Mouse (Mus musculus) liver, postnatal 0 days (tissue): Measurements from ENCODE around the gene Fyb.

Experiments used
- CTCF ChIP-seq: sonication (generic); IDR thresholded peaks from 2 replicates; pipeline ENCODE4 v1.5.1; 2016; ENCODE audit warnings: antibody characterized with exemption, low read depth
- EP300 ChIP-seq: IDR thresholded peaks from 2 replicates; pipeline ENCODE4 v1.6.1; 2016; ENCODE audit warnings: antibody characterized with exemption, low read depth, mild to moderate bottlenecking

GRCm38 (mm10) chr15:6520505-6521155, 2.0 kb upstream of the Fyb start:
- TF ChIP-seq CTCF (no peak), EP300 (peak; percentile 83)
